Mouse (Mus musculus) left cerebral cortex, postnatal 4 days (tissue): ENCODE measurements around the gene Prm1. TPM values are rescaled to one million over a fixed set of nuclear protein-coding genes. Genes with fewer than 3 reads are reported as not detected.
"Not testable (repeated sequence)": the region's sequence is repeated elsewhere in the genome, so short reads cannot be mapped to it uniquely, and the experiment has no call there.

Experiments used
- DNase-seq: peaks from one replicate; pipeline ENCODE4 v3.0.0-alpha.2; 2022
- intact Hi-C: fragments of 180-260 bp; cut with DNase I; formaldehyde crosslinking; loops from one replicate; pipeline ENCODE4 v1.15.1; 2025
- total RNA-seq, 2 experiments: library from RNA; stranded (reverse); gene quantifications; 2 replicates each; pipeline ENCODE4 v1.2.3; 2021

Prm1 gene
- total RNA-seq, 2 experiments from 2014 or later: not detected

- no peak for DNase-seq
- intact Hi-C loops: no loop called here
These were observed 20.2 kb upstream of the Prm1 start for GRCm38 (mm10) chr16:10825840-10826239.

GRCm38 (mm10) chr16:10824536-10824935 lies 18.9 kb upstream of the Prm1 start:
- no peak for DNase-seq
- intact Hi-C loops: no loop called here

DNA sequence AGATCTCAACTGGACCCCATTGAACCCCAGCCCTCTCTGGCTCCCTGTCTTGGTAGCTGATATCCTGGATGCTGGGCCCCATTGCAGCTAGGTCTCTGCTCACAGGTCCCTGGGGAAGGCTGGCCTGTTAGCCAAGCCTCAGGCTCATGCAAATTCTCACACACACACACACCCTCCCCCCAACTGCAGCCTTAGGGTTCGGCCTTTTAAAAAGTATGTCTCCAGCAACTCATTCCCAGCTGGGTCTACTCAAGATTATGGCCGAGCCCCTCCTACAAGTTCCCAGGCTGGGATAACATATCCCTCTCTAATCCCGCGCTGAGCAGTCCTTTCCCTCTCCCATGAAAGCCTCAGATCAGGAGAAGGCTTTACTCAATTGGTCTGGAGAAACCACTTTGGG lies 15.7 kb upstream of the Prm1 start:
- no peak for DNase-seq
- intact Hi-C loops: no loop called here

GRCm38 (mm10) chr16:10819966-10820365 lies 14.3 kb upstream of the Prm1 start:
- intact Hi-C loops: no loop called here

DNA sequence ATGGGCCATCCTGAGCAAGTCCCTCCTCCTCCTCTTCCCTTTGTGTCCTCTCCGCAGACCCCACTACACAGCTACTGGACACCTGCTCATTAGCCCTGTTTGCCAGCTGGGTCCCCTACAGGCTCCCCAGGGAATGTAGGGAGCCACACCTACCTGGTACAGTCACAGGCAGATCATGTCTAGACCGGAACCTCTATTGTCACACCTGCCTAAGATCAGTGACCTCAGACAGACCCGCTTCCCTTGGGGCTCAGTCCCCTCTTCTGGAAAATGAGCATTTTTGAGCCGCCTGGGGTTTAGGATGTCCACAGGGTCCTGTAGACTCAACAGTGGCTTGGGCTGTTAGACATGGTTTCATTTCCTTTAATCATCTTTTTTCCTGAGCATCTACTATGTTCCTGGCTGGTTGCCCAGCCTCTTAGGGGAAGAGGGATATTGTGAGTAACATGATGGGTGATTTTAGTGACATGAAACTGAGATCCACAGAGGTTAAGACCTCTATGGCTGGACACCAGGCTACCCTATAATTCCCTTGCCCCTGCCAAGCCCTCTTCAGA lies 13.0 kb upstream of the Prm1 start:
- intact Hi-C loops: no loop called here
- no peak for DNase-seq

More at GRCm38 (mm10) chr16:10819966-10820365, 14.3 kb upstream of the Prm1 start:
- DNase-seq: no peak

DNA sequence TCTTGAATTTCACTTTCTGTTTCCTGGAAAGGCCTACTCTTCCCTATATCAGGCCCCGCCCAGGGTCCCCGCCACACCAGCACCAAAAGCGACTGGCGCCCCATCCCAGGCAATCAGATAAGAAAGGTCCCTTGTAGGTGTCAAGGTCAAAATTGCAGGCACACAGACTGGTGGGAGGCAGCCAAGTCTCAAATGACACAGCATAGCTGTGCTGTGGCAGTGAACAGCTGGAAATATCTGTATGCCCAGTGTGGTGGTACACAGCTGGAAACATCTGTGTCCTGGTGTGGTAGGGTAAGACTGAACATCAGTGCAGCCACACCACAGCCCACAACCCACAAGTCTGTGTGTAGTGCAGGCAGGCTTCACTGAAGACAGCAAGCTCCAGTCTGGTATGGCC lies 9.2 kb upstream of the Prm1 start:
- no peak for DNase-seq
- intact Hi-C loops: no loop called here

GRCm38 (mm10) chr16:10813726-10814125 lies 8.1 kb upstream of the Prm1 start:
- intact Hi-C loops: no loop called here
- no peak for DNase-seq

- intact Hi-C loops: no loop called here
- DNase-seq: no peak
These were observed 7.3 kb upstream of the Prm1 start, which contains the start of gene Gm11172 for GRCm38 (mm10) chr16:10812865-10813371. TSS of gene Gm11172 (plus strand) at chr16:10812915.

DNA sequence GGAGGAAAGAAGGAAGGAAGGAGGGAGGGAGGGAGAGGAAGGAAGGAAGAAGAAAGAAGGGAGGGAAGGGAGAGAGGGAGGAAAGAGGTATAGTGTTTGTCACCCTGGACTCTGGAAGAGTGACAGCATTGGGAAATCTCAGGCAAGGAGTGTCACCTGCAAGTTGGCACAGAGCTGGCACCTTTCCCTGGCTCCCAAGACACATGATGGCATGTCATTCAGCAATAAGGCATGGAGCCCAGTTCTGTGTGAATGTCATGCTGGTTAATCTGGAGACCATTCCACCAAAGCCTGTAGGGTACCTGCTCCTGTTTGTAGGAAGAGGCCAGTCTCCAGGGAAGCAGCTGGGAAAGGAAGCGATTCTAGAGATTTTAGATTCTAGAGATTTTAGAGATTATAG lies 4.7 kb upstream of the Prm1 start:
- DNase-seq: no peak
- intact Hi-C loops: no loop called here

GRCm38 (mm10) chr16:10802420-10802819 lies 3.2 kb downstream of the Prm1 start:
- DNase-seq, intact Hi-C loops: not testable (repeated sequence)

GRCm38 (mm10) chr16:10796034-10796433 lies 9.6 kb downstream of the Prm1 start, which contains the start of gene Prm2:
TSS of gene Prm2 (minus strand) at chr16:10796134.
- DNase-seq: no peak
- intact Hi-C loops: no loop called here

DNA sequence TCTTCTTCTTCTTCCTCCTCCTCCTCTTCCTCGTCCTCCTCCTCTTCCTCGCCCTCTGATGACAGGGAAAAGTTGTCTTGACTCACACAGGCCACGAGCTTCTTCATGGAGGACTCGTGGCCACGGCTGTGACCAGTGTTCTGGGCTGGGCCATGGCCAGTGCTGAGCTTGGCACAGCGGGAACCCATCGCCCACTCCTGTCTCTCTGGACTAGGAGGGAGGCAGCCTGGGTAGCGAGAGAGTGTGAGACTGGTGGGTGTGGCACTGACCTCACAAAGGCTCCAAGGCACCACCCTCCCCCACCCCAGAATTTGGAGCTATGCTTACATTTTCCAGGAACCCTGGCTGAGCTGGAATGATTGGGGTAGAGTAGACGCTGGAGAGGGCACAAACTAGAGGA lies 14.9 kb downstream of the Prm1 start, which contains the start of gene Prm3:
Gene Prm3 (minus strand): TSS at position 213 of the 400 bp plus-strand sequence.
- intact Hi-C loops: no loop called here
- DNase-seq: no peak

- no peak for DNase-seq
- intact Hi-C loops: loop anchor here (5.0 to 10.0 kb wide), 2 partner anchors 124 to 217 kb away; no protein-coding TSS in a partner anchor
These were observed 16.8 kb downstream of the Prm1 start for GRCm38 (mm10) chr16:10788866-10789265.

DNA sequence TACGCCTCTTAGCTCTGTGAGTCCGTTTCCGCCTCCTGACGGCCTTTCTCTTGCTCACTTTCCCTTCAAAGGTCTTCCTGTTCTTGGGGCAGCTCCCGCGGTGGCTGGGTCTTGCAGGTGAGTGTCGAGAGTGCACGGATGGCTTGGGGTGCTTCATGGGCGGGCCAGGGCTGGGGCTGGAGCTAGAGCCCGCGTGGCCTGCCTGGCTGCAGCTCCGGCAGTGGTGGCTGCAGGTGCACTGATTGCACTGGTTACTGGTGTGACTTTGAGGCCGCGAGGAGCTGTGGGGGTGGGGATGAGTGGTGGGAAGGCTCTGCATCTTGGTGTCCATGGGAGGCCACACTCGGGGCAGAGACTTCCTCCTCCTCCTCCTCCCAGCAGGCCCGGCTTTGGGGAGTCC lies 17.4 kb downstream of the Prm1 start, which contains the start of gene Tnp2:
Gene Tnp2 (minus strand): TSS at position 390 of the 400 bp plus-strand sequence.
- intact Hi-C loops: loop anchor here (5.0 to 10.0 kb wide), 2 partner anchors 123 to 216 kb away; no protein-coding TSS in a partner anchor
- no peak for DNase-seq

DNA sequence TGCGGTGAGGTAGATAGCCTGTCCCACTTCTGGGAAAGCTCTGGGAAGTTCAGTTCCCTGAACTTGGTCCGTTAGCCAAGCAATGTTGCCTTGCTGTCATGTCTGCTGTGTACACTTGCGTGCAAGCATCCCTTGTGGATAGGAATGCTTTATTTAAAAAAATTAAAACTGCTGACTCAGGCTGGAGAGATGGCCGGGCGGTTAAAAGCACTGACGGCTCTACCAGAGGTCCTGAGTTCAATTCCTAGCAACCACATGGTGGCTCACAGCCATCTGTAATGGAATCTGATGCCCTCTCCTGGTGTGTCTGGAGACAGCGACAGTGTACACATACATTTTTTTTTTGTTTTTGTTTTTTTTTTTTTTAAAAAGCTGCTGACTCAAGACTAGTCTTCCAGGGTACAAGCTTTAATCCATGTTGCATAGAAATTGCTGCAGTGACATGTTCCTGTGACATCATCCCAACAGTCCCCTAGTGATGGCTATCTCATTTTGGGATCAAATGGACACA lies 18.0 kb downstream of the Prm1 start:
- intact Hi-C loops: loop anchor here (5.0 to 10.0 kb wide), 2 partner anchors 123 to 215 kb away; no protein-coding TSS in a partner anchor
- no peak for DNase-seq

- no peak for DNase-seq
- intact Hi-C loops: loop anchor here (5.0 to 10.0 kb wide), 2 partner anchors 122 to 215 kb away; no protein-coding TSS in a partner anchor
These were observed 18.7 kb downstream of the Prm1 start for GRCm38 (mm10) chr16:10786782-10787547.

- intact Hi-C loops: loop anchor here (5.0 to 10.0 kb wide), 2 partner anchors 121 to 214 kb away; no protein-coding TSS in a partner anchor
- DNase-seq: peak; percentile 85
These were observed 19.4 kb downstream of the Prm1 start for GRCm38 (mm10) chr16:10786288-10786687.

DNA sequence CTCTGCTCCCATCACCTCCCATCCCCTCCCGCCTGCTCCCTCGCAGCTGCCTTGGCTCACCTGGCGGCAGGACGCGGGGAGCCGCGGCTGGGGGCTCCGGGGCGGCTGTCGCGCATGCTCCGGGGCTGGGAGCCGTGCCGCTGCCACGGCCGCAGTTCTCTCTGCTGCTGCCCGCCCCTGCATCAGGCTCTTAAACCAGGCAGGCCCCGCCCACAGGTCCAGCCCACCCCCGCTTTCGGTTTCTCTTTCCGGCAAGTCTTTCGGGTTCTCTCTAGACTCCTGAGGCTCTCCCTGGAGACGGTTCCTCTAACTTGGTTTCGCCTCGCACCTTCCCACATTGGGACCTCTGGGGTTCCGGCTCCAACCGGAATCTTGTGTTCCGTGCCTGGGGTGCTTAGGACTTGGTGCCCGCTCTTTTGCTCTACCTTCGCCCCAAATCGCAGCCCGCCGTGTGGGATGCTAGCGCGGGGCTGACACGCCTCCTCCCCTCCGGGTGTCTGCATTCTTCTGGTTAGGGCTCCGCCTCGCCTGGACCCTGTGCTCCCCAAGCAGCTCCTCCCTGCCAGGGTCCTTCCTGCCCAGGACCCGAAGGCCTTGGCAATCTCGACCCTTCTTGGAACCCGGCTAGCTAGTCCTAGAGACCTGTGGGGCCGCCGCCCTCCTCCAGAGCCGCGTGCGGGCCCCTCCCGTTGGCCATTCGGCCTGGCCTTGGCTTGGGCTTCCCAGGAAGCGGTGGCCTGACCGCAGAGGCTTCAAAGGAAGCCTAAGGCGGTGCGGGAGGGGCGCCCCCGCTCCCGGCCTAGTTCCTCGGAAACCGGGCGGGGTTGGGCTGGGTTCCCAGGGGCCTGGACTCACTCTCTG lies 20.0 kb downstream of the Prm1 start, which contains the start of gene Socs1:
Gene Socs1 (minus strand): TSS at position 166 of the 861 bp plus-strand sequence.
- DNase-seq: peak; percentile 88
- intact Hi-C loops: loop anchor here (5.0 to 10.0 kb wide), 2 partner anchors 121 to 213 kb away; no protein-coding TSS in a partner anchor

DNA sequence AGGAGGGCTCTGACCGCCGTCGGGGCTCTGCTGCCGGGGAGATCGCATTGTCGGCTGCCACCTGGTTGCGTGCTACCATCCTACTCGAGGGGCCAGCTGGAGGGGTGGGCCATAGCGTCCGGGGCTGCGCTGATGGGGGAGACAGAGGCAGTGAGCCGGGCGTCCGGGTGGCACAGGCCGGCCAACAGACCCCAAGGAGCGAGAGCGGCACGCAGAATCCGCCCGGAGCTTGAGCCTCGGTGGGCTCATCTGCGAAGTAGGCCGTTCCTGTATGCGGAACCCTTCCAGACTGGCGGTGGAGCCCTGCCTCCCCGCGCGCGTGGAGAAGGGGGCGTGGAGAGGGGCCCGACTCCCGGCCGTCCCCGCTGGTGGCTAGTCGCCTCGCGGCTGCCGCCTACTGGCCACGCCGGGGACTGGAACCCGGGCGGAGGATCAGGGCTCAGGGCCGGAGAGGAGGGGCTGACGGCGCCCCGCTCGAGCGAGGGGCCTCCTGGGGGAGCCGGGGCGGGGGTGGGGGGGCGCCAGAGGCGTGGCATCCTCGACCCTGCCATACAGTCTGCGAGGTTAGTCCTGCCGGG lies 20.8 kb downstream of the Prm1 start:
- intact Hi-C loops: loop anchor here (5.0 to 10.0 kb wide), 2 partner anchors 120 to 213 kb away; no protein-coding TSS in a partner anchor

More for the DNA sequence above, 20.8 kb downstream of the Prm1 start:
- peak; percentile 94 for DNase-seq
